Mouse (Mus musculus): ENCODE measurements at regions not wholly inside any gene's neighbourhood (a gene's known extent, or its start where the extent isn't known, plus 50 kb on each side); places are given as distances from the start of the nearest gene placed in this dataset.

GRCm38 (mm10) chr5:29033462-29033997, 162.3 kb upstream of the Rnf32 start:
- TF ChIP-seq POLR2A (IDR thresholded peaks at IDR 0.05; ENCODE audit: insufficient read depth, low read depth, low read length) (no peak), CTCF (IDR thresholded peaks at IDR 0.05) (no peak), EP300 (IDR thresholded peaks at IDR 0.05; ENCODE audit: insufficient read depth, low read depth, low read length) (no peak)

Measured in heart, adult 2 months (tissue).